Mouse (Mus musculus): Measurements from ENCODE around the gene Sdhc.

Gene Sdhc

DNA sequence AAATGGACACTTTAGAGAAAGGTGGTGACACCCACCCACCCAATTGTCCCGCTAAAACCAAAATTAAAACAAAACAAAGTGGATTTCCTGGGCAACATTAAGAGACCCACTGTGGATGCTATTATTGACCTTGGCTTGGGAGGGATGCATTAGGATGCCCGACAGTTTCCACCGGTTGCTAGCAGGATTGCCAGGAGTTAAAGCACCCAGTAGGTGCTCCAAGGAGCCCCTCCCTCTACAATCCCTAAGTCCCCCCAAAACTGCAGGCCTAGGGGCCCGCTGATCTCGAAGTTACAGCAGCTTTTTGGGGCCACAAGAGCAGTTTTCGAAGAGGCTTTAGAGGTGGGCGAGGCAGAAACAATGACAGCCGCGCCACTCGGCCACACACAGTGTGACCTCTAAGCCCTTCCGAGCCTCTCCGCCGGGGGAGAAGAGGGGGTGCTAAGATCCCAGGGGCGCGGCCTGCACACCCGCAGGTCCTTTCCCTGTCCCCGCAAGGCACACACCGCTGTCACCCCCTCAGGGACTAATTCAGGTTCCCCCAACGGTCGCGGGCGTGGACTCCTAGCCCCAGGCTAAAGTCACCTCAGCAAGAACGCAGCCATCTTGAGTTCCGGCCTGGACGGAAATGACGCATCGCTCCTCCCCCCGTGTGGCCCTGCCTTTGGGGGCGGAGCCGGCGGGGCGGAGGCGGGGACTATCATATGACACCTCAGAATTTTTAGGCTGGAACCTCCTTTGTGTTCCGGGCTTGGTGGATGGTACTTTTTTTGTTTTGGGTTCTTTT lies at the start of gene Sdhc, which contains the start of gene Mpz:
Gene Sdhc, minus strand, starts transcription at position 630 of the 787 bp plus-strand sequence.
Gene Mpz, plus strand, starts transcription at position 738 of the 787 bp plus-strand sequence.
- peak; percentile 95 for DNase-seq

- DNase-seq, result no peak
These were observed 49.1 kb upstream of the Sdhc start for GRCm38 (mm10) chr1:171199532-171199931.

GRCm38 (mm10) chr1:171195887-171196397 lies 45.5 kb upstream of the Sdhc start, which contains the start of gene Pcp4l1:
TSS of gene Pcp4l1 (minus strand) at chr1:171196268.
- DNase-seq, result peak; percentile 83

GRCm38 (mm10) chr1:171195046-171195822 lies 44.8 kb upstream of the Sdhc start:
- DNase-seq, result peak; percentile 55

GRCm38 (mm10) chr1:171193911-171194830 lies 43.8 kb upstream of the Sdhc start:
- DNase-seq, result peak; percentile 35

GRCm38 (mm10) chr1:171193093-171193840 lies 42.9 kb upstream of the Sdhc start:
- peak; percentile 74 for DNase-seq

- no peak for DNase-seq
These were observed 41.9 kb upstream of the Sdhc start for GRCm38 (mm10) chr1:171192283-171192682.

DNA sequence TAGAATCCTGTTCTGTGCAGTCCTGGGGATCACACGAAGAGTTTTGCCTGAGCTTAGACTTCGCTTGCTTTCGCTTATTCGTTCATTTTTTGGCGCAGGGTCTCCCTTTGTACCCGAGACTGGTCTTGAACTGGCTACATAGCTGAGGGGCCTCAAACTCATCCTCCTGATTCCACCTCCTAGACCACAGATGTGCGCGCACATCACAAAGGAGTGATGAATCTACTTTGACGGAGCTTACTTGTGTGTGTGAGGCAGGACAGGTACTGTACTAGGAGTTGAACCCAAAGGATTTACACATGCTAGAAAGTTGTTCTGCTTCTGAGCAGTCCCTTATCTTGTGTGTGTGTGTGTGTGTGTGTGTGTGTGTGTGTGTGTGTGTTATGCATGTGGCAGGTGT lies 40.4 kb upstream of the Sdhc start:
- DNase-seq, result no peak

- peak; percentile 11 for DNase-seq
These were observed 39.2 kb upstream of the Sdhc start for GRCm38 (mm10) chr1:171189476-171190114.

GRCm38 (mm10) chr1:171189046-171189445 lies 38.6 kb upstream of the Sdhc start:
- no peak for DNase-seq

- peak; percentile 7 for DNase-seq
These were observed 37.7 kb upstream of the Sdhc start for GRCm38 (mm10) chr1:171187851-171188700.

- no peak for DNase-seq
These were observed 35.3 kb upstream of the Sdhc start for GRCm38 (mm10) chr1:171185655-171186054.

- no peak for DNase-seq
These were observed 33.9 kb upstream of the Sdhc start for GRCm38 (mm10) chr1:171184314-171184713.

GRCm38 (mm10) chr1:171183620-171184019 lies 33.2 kb upstream of the Sdhc start:
- no peak for DNase-seq

- no peak for DNase-seq
These were observed 32.6 kb upstream of the Sdhc start for GRCm38 (mm10) chr1:171183025-171183424.

DNA sequence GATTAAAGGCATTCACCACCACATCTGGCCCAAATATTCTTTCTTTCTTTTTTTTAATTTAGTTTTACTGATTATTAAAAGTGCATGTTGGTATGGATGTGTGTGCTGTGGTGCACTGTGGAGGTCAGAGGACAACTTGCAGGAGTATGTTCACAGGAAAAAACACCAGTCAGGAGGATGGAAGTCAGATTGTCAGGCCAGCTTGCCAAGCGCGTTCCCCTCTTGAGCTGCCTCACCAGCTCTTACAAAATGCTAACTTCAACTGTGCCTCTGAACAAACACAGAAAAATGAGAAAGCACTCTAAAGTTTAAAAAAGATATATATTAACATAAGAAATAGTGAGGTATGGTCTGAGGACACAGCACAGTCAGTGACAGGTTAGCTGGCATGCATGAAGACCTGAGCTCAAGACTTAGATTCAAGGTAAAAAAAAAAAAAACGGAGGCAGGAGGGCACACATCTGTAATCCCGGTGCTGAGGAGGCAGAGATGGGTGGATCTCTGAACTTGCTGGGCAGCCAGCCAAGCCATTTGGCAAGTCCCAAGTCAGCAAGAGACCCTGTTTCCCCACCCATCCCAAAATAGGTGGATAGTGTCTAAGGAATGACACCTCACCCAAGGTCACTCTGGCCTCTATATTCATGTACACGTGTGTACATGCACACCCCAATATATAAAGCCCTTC lies 29.2 kb upstream of the Sdhc start:
- no peak for DNase-seq

DNA sequence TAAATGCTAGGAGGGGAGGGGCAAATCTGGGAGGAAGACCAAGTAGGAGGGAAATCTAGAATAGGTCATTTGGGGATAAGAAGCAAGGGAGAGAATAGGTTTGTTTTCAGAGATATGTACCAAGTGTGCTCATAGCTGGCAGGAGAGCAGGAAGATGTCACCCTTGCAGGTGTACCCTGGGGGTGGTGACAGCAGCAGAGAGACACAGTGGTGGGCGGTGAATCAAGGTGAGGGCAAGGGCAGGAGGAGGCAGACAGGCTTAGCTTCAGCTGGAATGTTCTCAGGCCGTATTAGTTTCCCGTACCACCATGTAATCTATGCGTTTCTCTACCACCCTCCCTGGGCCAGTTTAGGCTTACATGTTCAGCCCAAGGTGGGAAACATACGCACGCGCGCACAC lies 22.4 kb upstream of the Sdhc start:
- no peak for DNase-seq

DNA sequence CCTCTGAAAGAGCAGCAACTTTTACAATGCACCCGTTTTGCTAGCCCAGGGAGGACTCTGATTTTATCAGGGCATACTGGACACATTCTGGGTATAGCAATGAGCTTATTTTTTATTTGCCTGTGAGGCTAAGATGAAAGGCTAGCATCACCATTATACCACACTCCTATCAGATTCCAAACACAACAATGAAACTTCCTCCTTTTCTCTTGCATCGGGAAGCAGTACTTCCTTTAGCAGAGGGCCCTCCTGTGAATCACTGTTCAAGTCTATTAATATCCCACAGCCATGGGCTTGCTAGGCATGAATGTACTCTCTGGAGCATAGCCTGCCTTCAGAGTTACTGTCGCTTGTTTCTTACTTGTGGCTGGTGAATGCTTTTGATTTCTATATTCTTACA lies 20.7 kb upstream of the Sdhc start:
- no peak for DNase-seq

DNA sequence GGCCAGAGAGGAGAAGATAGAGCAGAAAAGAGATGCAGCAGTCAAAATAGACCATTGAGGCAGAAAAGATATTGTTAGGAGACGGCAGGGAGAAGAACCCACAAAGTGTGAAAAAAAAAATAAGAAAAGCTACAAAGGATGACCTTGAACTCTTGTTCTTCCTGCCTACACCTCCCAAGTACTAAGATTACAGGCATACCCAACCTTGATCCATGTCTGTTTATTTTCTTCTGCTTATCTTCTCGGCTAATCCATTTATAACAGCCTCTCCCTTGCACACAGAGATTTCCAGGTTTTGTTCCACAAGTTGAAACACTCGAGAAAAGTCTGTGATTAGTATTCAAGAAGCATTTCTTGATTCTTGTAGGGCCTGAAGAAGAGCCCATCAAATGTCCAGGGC lies 19.5 kb upstream of the Sdhc start:
- no peak for DNase-seq

GRCm38 (mm10) chr1:171168906-171169305 lies 18.5 kb upstream of the Sdhc start:
- DNase-seq, result no peak
